Mouse (Mus musculus): ENCODE measurements around the gene Shb. TPM values are rescaled to one million over a fixed set of nuclear protein-coding genes. Genes with fewer than 3 reads are reported as not detected.
"Not testable (repeated sequence)": the region's sequence is repeated elsewhere in the genome, so short reads cannot be mapped to it uniquely, and the experiment has no call there.

Shb gene
- polyA plus RNA-seq, 1 experiment from 2014 or later, result 8.8 TPM

DNA sequence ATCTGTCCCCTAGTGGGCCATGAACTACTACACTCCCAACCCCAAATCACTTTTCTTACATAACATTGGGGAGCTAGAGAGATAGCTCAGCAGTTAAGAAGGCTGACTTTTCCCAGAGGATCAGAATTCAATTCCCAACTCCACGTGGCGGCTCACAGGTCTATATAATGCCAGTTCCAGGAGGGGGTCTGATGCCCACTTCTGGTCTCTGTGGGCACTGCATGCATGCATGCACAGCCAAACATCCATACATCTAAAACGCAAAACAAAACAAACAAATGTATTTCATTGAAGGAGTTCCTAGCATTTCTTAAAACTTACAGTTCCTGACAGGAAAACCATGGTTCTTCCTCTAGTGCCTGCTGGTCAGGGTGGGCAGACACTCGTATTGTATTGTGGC is 140.2 kb downstream of the Shb start:
- H3K27ac ChIP-seq (replicated peaks), result no peak overlapping the region
- no peak overlapping the region for H3K4me2 ChIP-seq
- H3K27me3 ChIP-seq (replicated peaks), result no peaks in the 10 kb centered on the region
- no peaks in the 10 kb centered on the region for H3K9me3 ChIP-seq
- WGBS, result 70% methylated on average over 4 of the region's 4 CpGs
- H3K36me3 ChIP-seq, result peaks cover 16% of the 10 kb centered on the region
- H3K4me3 ChIP-seq, result no peak overlapping the region
- ATAC-seq (ENCODE audit: extremely low read depth, insufficient number of reproducible peaks, low FRiP score, low TSS enrichment), result no peak
- H3K9ac ChIP-seq, result no peak overlapping the region
- H3K4me1 ChIP-seq, result peaks cover 5% of the 10 kb centered on the region; the same call in 1 of the 2 replicates

DNA sequence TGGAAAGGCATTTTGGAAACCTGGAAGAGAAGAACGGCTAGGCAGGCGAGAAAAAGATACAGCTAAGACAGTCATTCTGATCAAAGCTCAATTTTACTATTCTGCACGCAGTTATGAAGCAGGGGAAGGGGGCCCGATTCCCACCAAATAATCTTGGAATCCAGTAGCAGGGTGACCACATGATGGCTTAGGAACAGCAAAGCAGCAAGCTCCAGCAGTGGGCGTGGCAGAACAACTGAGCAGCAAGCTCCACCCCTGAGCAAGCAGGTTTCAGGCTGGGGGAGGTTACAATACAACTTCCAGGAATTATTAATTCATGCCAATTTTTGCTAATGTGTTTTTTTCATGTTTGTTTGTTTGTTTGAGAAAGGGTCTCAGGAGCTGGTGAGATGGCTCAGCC is 145.0 kb downstream of the Shb start:
- H3K9me3 ChIP-seq, result not testable (repeated sequence)

DNA sequence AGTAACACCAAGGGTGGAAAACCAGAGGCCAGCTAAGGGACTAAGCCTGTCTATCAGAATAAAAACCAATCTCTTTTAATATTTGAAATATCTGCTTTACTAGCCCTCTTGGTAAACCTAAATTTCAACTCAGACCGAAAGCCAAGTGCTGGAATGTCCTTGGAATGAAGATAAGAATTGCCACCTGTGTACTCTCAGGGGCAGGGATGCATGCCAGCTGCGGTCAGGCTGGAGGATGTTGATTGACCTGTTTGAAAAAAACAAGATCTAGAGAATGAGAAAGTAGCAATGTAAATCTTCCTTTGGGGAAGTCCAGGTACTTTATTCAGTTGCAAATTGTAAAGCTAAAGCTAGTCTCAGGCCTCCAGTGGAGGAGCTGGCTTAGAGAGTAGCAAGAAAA is 150.1 kb downstream of the Shb start:
- H3K27ac ChIP-seq (replicated peaks); ATAC-seq (ENCODE audit: extremely low read depth, insufficient number of reproducible peaks, low FRiP score, low TSS enrichment); H3K9ac ChIP-seq; H3K9me3 ChIP-seq; H3K4me1 ChIP-seq; H3K4me3 ChIP-seq; H3K4me2 ChIP-seq; H3K27me3 ChIP-seq (replicated peaks): not testable (repeated sequence)
- 49% methylated on average over 2 of the region's 2 CpGs for whole genome bisulfite sequencing
- peaks cover 15% of the 10 kb centered on the region for H3K36me3 ChIP-seq

More for the DNA sequence above, 145.0 kb downstream of the Shb start:
- not testable (repeated sequence) for H3K27me3 ChIP-seq (replicated peaks); H3K4me1 ChIP-seq; H3K9ac ChIP-seq; H3K4me2 ChIP-seq; ATAC-seq (ENCODE audit: extremely low read depth, insufficient number of reproducible peaks, low FRiP score, low TSS enrichment); H3K27ac ChIP-seq (replicated peaks); H3K4me3 ChIP-seq; H3K36me3 ChIP-seq
- 91% methylated on average over 5 of the region's 5 CpGs for WGBS

DNA sequence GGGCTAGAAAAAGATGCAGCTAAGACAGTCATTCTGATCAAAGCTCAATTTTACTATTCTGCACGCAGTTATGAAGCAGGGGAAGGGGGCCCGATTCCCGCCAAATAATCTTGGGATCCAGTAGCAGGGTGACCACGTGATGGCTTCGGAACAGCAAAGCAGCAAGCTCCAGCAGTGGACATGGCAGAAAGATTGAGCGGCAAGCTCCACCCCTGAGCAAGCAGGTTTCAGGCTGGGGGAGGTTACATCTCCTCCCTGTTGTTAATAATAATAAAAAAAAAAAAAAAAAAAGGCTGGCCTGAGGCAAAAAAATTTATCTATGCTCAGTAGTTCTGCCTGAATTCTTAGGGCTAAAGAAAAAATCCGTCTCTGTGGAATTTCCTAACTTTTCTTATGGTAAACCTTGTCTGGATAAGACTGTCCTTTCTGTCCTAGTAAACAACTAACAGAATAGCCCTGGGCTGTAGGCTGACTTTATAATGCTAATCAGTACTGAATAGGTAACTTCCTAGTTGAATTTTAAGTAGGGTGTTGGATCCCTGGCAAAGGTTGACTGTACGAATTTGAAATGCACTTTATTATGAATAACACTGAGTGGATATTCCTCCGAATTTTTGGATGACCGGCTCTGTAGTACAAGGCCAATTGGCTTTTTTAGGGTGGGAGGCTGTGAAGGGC is 151.2 kb downstream of the Shb start:
- H3K27ac ChIP-seq (replicated peaks); H3K4me3 ChIP-seq; H3K9ac ChIP-seq; ATAC-seq (ENCODE audit: extremely low read depth, insufficient number of reproducible peaks, low FRiP score, low TSS enrichment); H3K4me2 ChIP-seq; H3K27me3 ChIP-seq (replicated peaks); H3K9me3 ChIP-seq; H3K4me1 ChIP-seq: not testable (repeated sequence)
- H3K36me3 ChIP-seq, result peaks cover 25% of the 10 kb centered on the region
- 87% methylated on average over 10 of the region's 10 CpGs for WGBS

DNA sequence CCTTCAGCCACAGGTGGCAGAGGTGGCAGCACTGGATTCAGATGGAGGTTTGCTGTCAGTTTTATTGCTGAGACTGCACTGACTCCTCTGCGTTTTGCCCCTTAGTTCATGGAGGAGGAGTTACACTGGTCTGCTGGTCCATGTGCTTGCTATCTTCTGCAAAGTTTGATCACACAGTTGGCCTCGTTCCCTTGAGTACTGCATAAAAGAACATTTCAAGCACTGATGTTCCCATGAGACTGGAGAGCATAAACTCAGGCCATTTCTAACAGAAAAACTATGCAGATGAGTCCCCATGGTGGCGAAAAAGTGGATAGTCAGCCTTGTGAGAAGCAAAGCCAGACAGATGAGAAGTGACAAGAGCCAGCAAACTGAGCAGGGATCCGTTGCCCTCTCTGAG is 155.7 kb downstream of the Shb start:
- no peak overlapping the region for H3K9ac ChIP-seq
- no peaks in the 10 kb centered on the region for H3K27me3 ChIP-seq (replicated peaks)
- no peak for ATAC-seq (ENCODE audit: extremely low read depth, insufficient number of reproducible peaks, low FRiP score, low TSS enrichment)
- H3K4me2 ChIP-seq, result no peak overlapping the region
- H3K9me3 ChIP-seq, result no peaks in the 10 kb centered on the region
- no peak overlapping the region for H3K27ac ChIP-seq (replicated peaks)
- no peak overlapping the region for H3K4me3 ChIP-seq
- WGBS, result 80% methylated on average over 4 of the region's 4 CpGs
- peaks cover 68% of the 10 kb centered on the region for H3K36me3 ChIP-seq
- no peaks in the 10 kb centered on the region for H3K4me1 ChIP-seq

DNA sequence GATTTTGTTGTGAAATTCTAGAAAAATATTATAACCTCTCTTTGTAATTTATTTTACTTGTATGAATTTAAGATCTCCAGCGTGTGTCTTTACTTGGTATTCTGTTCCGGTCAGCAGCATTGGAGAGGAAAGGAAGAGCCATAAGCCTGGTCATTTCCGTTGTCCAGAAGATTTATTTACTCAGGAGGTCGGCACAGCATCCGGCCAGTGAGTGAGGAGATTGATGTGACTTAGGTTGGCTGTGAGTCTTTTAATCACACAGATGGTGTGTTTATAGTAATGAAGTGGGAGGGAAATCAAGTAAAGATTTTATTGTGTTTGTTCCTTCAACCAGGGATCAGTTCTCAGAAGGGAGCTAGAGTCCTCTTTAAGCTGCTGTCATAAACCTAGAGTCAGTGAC is 157.4 kb downstream of the Shb start:
- no peaks in the 10 kb centered on the region for H3K9me3 ChIP-seq
- no peak for ATAC-seq (ENCODE audit: extremely low read depth, insufficient number of reproducible peaks, low FRiP score, low TSS enrichment)
- H3K36me3 ChIP-seq, result peaks cover 84% of the 10 kb centered on the region
- no peaks in the 10 kb centered on the region for H3K4me1 ChIP-seq
- no peak overlapping the region for H3K27ac ChIP-seq (replicated peaks)
- H3K9ac ChIP-seq, result no peak overlapping the region
- H3K4me3 ChIP-seq, result no peak overlapping the region
- H3K4me2 ChIP-seq, result no peak overlapping the region
- no peaks in the 10 kb centered on the region for H3K27me3 ChIP-seq (replicated peaks)
- 74% methylated on average over 5 of the region's 5 CpGs for WGBS

Small RNA genes within 50 kb of the gene (microRNA-seq; reads per million reads assigned to microRNA genes)
- gene Gm22518 (not detected), gene Gm25692 (not detected)

Other genes starting within 250 kb of the Shb start
- 11.1 and 11.4 TPM in 2 replicates for gene Trmt10b, start 235.3 kb downstream of the Shb start, polyA plus RNA-seq (2015; fragmentation: Nextera tagmentation; extraction: Ambion mirVana)
- 7.8 and 8.0 TPM in 2 replicates for gene Dcaf10, start 190.4 kb downstream of the Shb start, polyA plus RNA-seq (2015; fragmentation: Nextera tagmentation; extraction: Ambion mirVana)
- 31.7 and 37.7 TPM in 2 replicates for gene Exosc3, start 189.7 kb downstream of the Shb start, polyA plus RNA-seq (2015; fragmentation: Nextera tagmentation; extraction: Ambion mirVana)
- gene Slc25a51, start 123.7 kb downstream of the Shb start, polyA plus RNA-seq (2015; fragmentation: Nextera tagmentation; extraction: Ambion mirVana), result 59.0 and 64.6 TPM in 2 replicates

Data from heart, embryonic 13.5 days (tissue).